Mouse (Mus musculus): Measurements from ENCODE around the gene Irf9.

GRCm38 (mm10) chr14:55585566-55585960, 17.8 kb upstream of the Irf9 start:
- TF ChIP-seq CTCF (IDR thresholded peaks at IDR 0.05; ENCODE audit: control insufficient read depth, insufficient read depth, low read length): no peak
- TF ChIP-seq POLR2A (IDR thresholded peaks at IDR 0.05; ENCODE audit: borderline replicate concordance, control insufficient read depth, low read depth, low read length): no peak
